Mouse (Mus musculus) heart, embryonic 13.5 days (tissue): Measurements from ENCODE around the gene Gpr152. TPM values are rescaled to one million over a fixed set of nuclear protein-coding genes. Genes with fewer than 3 reads are reported as not detected.

Experiments used
- ATAC-seq: fragments of 200-750 bp; cut with Nextera tagmentation; 2 replicates; pipeline ENCODE4 v1.8.0; 2017; ENCODE audit warnings: moderate TSS enrichment; ENCODE audit not compliant: insufficient number of reproducible peaks, low FRiP score, low TSS enrichment; ENCODE audit errors: extremely low read depth
- H3K27ac ChIP-seq: fragments of 300-500 bp; sonication (generic); replicated peaks from 2 replicates; pipeline ENCODE4 v1.5.1; 2015; ENCODE audit warnings: moderate library complexity, mild to moderate bottlenecking, inconsistent platforms
- H3K27me3 ChIP-seq: fragments of 300-500 bp; sonication (generic); replicated peaks from 2 replicates; pipeline ENCODE4 v1.6.1; 2015; ENCODE audit warnings: mild to moderate bottlenecking, inconsistent platforms
- H3K36me3 ChIP-seq: fragments of 300-500 bp; sonication (generic); 2 replicates; pipeline ENCODE4 v1.6.1; 2015; ENCODE audit warnings: mild to moderate bottlenecking, inconsistent platforms
- H3K4me1 ChIP-seq: fragments of 300-500 bp; sonication (generic); 2 replicates; pipeline ENCODE4 v1.6.1; 2015; ENCODE audit warnings: inconsistent platforms
- H3K4me2 ChIP-seq: fragments of 300-500 bp; sonication (generic); 2 replicates; pipeline ENCODE4 v1.6.1; 2015; ENCODE audit warnings: inconsistent platforms, mild to moderate bottlenecking, moderate library complexity
- H3K4me3 ChIP-seq: fragments of 300-500 bp; sonication (generic); 2 replicates; pipeline ENCODE4 v1.5.1; 2015; ENCODE audit warnings: moderate library complexity, mild to moderate bottlenecking, inconsistent platforms
- H3K9ac ChIP-seq: fragments of 300-500 bp; sonication (generic); 2 replicates; pipeline ENCODE4 v1.6.1; 2015; ENCODE audit warnings: inconsistent platforms, mild to moderate bottlenecking, moderate library complexity
- H3K9me3 ChIP-seq: fragments of 300-500 bp; sonication (generic); 2 replicates; pipeline ENCODE4 v1.6.1; 2016; ENCODE audit warnings: inconsistent platforms
- WGBS: fragments of 180-500 bp; shearing (Covaris S2); methylation state at CpG from one replicate; pipeline ENCODE4 v1.1.7; 2015; ENCODE audit warnings: mixed read lengths; 5-methylcytosine and 5-hydroxymethylcytosine counted together
- polyA plus RNA-seq: library from polyadenylated mRNA; unstranded; fragments of >200 nt; fragmentation: Nextera tagmentation; extraction: Ambion mirVana; gene quantifications from 2 replicates; pipeline ENCODE4 v1.2.1, GENCODE M21; 2015

Gene Gpr152
- polyA plus RNA-seq, 1 experiment from 2014 or later: not detected

GRCm38 (mm10) chr19:4181892-4182291 lies 42.3 kb downstream of the Gpr152 start:
- H3K9me3 ChIP-seq: no peaks in the 10 kb centered on the region
- no peak overlapping the region for H3K9ac ChIP-seq
- H3K4me3 ChIP-seq: no peak overlapping the region
- no peak overlapping the region for H3K4me2 ChIP-seq
- 47% methylated on average over 3 of the region's 3 CpGs for WGBS
- H3K27me3 ChIP-seq: peaks cover 2% of the 10 kb centered on the region; the same call in 1 of the 2 replicates
- ATAC-seq: no peak
- H3K4me1 ChIP-seq: peaks cover 27% of the 10 kb centered on the region
- no peak overlapping the region for H3K27ac ChIP-seq
- no peaks in the 10 kb centered on the region for H3K36me3 ChIP-seq

GRCm38 (mm10) chr19:4183689-4184088 lies 44.1 kb downstream of the Gpr152 start:
- 85% methylated on average over 2 of the region's 2 CpGs for WGBS
- no peak overlapping the region for H3K4me2 ChIP-seq
- H3K4me1 ChIP-seq: peaks cover 40% of the 10 kb centered on the region
- no peak overlapping the region for H3K27ac ChIP-seq
- H3K36me3 ChIP-seq: no peaks in the 10 kb centered on the region
- no peaks in the 10 kb centered on the region for H3K27me3 ChIP-seq
- no peak for ATAC-seq
- no peaks in the 10 kb centered on the region for H3K9me3 ChIP-seq
- H3K4me3 ChIP-seq: no peak overlapping the region
- no peak overlapping the region for H3K9ac ChIP-seq

- no peak overlapping the region for H3K4me3 ChIP-seq
- ATAC-seq: no peak
- H3K4me2 ChIP-seq: peak overlapping the region; percentile 27; the same call in 1 of the 2 replicates
- H3K27ac ChIP-seq: peak overlapping the region; percentile 50
- 43% methylated on average over 15 of the region's 15 CpGs for WGBS
- no peaks in the 10 kb centered on the region for H3K27me3 ChIP-seq
- peak overlapping the region; percentile 33; the same call in 1 of the 2 replicates for H3K9ac ChIP-seq
- no peaks in the 10 kb centered on the region for H3K9me3 ChIP-seq
- H3K4me1 ChIP-seq: peaks cover 40% of the 10 kb centered on the region
- no peaks in the 10 kb centered on the region for H3K36me3 ChIP-seq
Observed at GRCm38 (mm10) chr19:4184976-4185975, 45.7 kb downstream of the Gpr152 start.

GRCm38 (mm10) chr19:4187303-4187702 lies 47.7 kb downstream of the Gpr152 start:
- no peak for ATAC-seq
- 60% methylated on average over 3 of the region's 3 CpGs for WGBS
- Histone ChIP-seq H3K4me3 (no peak overlapping the region), H3K36me3 (no peaks in the 10 kb centered on the region), H3K9me3 (no peaks in the 10 kb centered on the region), H3K4me2 (no peak overlapping the region), H3K27ac (peak overlapping the region; percentile 28; the same call in 1 of the 2 replicates), H3K9ac (no peak overlapping the region), H3K4me1 (peaks cover 48% of the 10 kb centered on the region), H3K27me3 (no peaks in the 10 kb centered on the region)

- WGBS: 84% methylated on average over 12 of the region's 12 CpGs
Observed at GRCm38 (mm10) chr19:4189051-4189620, 49.5 kb downstream of the Gpr152 start.

GRCm38 (mm10) chr19:4190831-4191334 lies 51.3 kb downstream of the Gpr152 start, which contains the start of gene Tbc1d10c:
Gene Tbc1d10c (minus strand): TSS chr19:4191284.
- Histone ChIP-seq H3K4me3 (peak within 1 kb of the TSS; percentile 94), H3K4me1 (peaks cover 64% of the 10 kb centered on the region), H3K9ac (peak within 1 kb of the TSS; percentile 99), H3K4me2 (peak within 1 kb of the TSS; percentile 96), H3K9me3 (no peaks in the 10 kb centered on the region), H3K27ac (peak within 1 kb of the TSS; percentile 95), H3K27me3 (no peaks in the 10 kb centered on the region), H3K36me3 (peaks cover 29% of the 10 kb centered on the region)
- WGBS: 53% methylated on average over 4 of the region's 4 CpGs
- ATAC-seq: no peak

More at GRCm38 (mm10) chr19:4189051-4189620, 49.5 kb downstream of the Gpr152 start:
- no peaks in the 10 kb centered on the region for H3K27me3 ChIP-seq
- H3K4me1 ChIP-seq: peaks cover 63% of the 10 kb centered on the region
- ATAC-seq: no peak
- H3K4me2 ChIP-seq: no peak overlapping the region
- no peak overlapping the region for H3K4me3 ChIP-seq
- H3K27ac ChIP-seq: no peak overlapping the region
- H3K9me3 ChIP-seq: no peaks in the 10 kb centered on the region
- H3K9ac ChIP-seq: no peak overlapping the region
- peaks cover 11% of the 10 kb centered on the region for H3K36me3 ChIP-seq

GRCm38 (mm10) chr19:4191528-4192250 lies 52.1 kb downstream of the Gpr152 start, which contains the start of gene Ppp1ca:
Gene Ppp1ca (plus strand): TSS chr19:4192065.
- Histone ChIP-seq H3K36me3 (peaks cover 37% of the 10 kb centered on the region), H3K4me1 (peaks cover 65% of the 10 kb centered on the region), H3K27ac (peak within 1 kb of the TSS; percentile 95), H3K27me3 (no peaks in the 10 kb centered on the region), H3K4me3 (peak within 1 kb of the TSS; percentile 94), H3K4me2 (peak within 1 kb of the TSS; percentile 96), H3K9me3 (no peaks in the 10 kb centered on the region), H3K9ac (peak within 1 kb of the TSS; percentile 99)
- 7% methylated on average over 36 of the region's 47 CpGs for WGBS
- ATAC-seq: peak; percentile 87

- WGBS: under 1% methylated on average over 52 of the region's 52 CpGs
- Histone ChIP-seq H3K27me3 (no peaks in the 10 kb centered on the region), H3K27ac (peak overlapping the region; percentile 95), H3K36me3 (peaks cover 44% of the 10 kb centered on the region), H3K4me3 (peak overlapping the region; percentile 94), H3K4me1 (peaks cover 64% of the 10 kb centered on the region), H3K9me3 (no peaks in the 10 kb centered on the region), H3K9ac (peak overlapping the region; percentile 99), H3K4me2 (peak overlapping the region; percentile 96)
- no peak for ATAC-seq
Observed at GRCm38 (mm10) chr19:4192251-4192985, 52.8 kb downstream of the Gpr152 start.

GRCm38 (mm10) chr19:4193129-4193528 lies 53.5 kb downstream of the Gpr152 start:
- H3K4me3 ChIP-seq: peak overlapping the region; percentile 94
- no peaks in the 10 kb centered on the region for H3K27me3 ChIP-seq
- no peak for ATAC-seq
- H3K36me3 ChIP-seq: peaks cover 51% of the 10 kb centered on the region
- peaks cover 57% of the 10 kb centered on the region for H3K4me1 ChIP-seq
- H3K9ac ChIP-seq: peak overlapping the region; percentile 99
- 58% methylated on average over 6 of the region's 6 CpGs for WGBS
- peak overlapping the region; percentile 96 for H3K4me2 ChIP-seq
- no peak overlapping the region; the same call in 1 of the 2 replicates for H3K27ac ChIP-seq
- no peaks in the 10 kb centered on the region for H3K9me3 ChIP-seq

- Histone ChIP-seq H3K9me3 (no peaks in the 10 kb centered on the region), H3K27me3 (no peaks in the 10 kb centered on the region), H3K36me3 (peaks cover 62% of the 10 kb centered on the region), H3K4me2 (peak overlapping the region; percentile 96; the same call in 1 of the 2 replicates), H3K9ac (0 out of 2 replicates have a peak overlapping the region, but pooled peaks have one; percentile 30), H3K27ac (no peak overlapping the region), H3K4me3 (no peak overlapping the region; the same call in 1 of the 2 replicates), H3K4me1 (peaks cover 56% of the 10 kb centered on the region)
- WGBS: 75% methylated on average over 8 of the region's 8 CpGs
- ATAC-seq: no peak
Observed at GRCm38 (mm10) chr19:4194021-4194724, 54.6 kb downstream of the Gpr152 start.
